12 mouse cellular contexts compared by ENCODE assay signal in genomic region chr7:128206152-128206551, GRCm38 (mm10). TPM values are rescaled to one million over a fixed set of nuclear protein-coding genes. Genes with fewer than 3 reads are reported as not detected.
DNase-seq lines count a peak whose midpoint lies in the region; ATAC-seq and TF ChIP-seq lines count a peak whose summit lies in the region.
"Had no signal": no experiment of that assay in that cellular context is flagged by ENCODE, and none has a peak within 500 bp of the region (broad histone marks: within the 10 kb centered on the region; RNA-seq: fewer than 3 reads in every experiment).

TSS of gene Cox6a2 (minus strand) at chr7:128206387.

- no peak within 1 kb of the TSS for H3K4me2 ChIP-seq in embryonic facial prominence, embryonic 14.5 days (ENCODE audit: low read depth, low read length)
- H3K4me2 ChIP-seq in forebrain, embryonic 11.5 days (ENCODE audit: low read depth, low read length, severe bottlenecking), result no peak within 1 kb of the TSS
- H3K4me2 ChIP-seq: hindbrain, embryonic 13.5 days; midbrain, embryonic 13.5 days; neural tube, embryonic 15.5 days had no signal

- H3K79me2 ChIP-seq in MEL (ENCODE audit: control insufficient read depth, insufficient read depth, low read length, poor library complexity), result no peaks in the 10 kb centered on the region

- intact Hi-C loops in heart, postnatal 25 days (cut with DNase I), result loop anchor here (5.0 kb wide), 1 partner anchor 199 kb away; no protein-coding TSS in a partner anchor

- no peak for TF ChIP-seq POLR2A in MEL (IDR thresholded peaks at IDR 0.05; ENCODE audit: control insufficient read depth in 1 of 2, insufficient read depth in 1 of 2, low read depth in 1 of 2, low read length in 2 of 2, poor library complexity in 1 of 2)

- no peak for ATAC-seq in embryonic facial prominence, embryonic 14.5 days (ENCODE audit: low read depth)
- no peak for ATAC-seq in forebrain, embryonic 11.5 days (replicated peaks; ENCODE audit: low FRiP score)
- ATAC-seq: midbrain, embryonic 13.5 days had no signal

- DNase-seq in embryonic facial prominence, embryonic 14.5 days (ENCODE audit: low spot score), result no peak
- no peak for DNase-seq in embryonic facial prominence, embryonic 10.5 days (ENCODE audit: low spot score)
- peak; percentile 45 for DNase-seq in MEL (ENCODE audit: low read depth, low spot score)
- DNase-seq in heart, adult 11 months, result peak; percentile 98
- DNase-seq in heart, postnatal 25 days (ENCODE audit: low spot score), result peak; percentile 16
- no peak for DNase-seq in cerebellum, adult 11 months
- no peak for DNase-seq in kidney, postnatal 36 days
- no peak for DNase-seq in forebrain, embryonic 11.5 days (ENCODE audit: low spot score)
- DNase-seq: adrenal gland, postnatal 25 days had no signal

- H3K9ac ChIP-seq in embryonic facial prominence, embryonic 14.5 days (ENCODE audit: low read depth, low read length), result no peak within 1 kb of the TSS
- peak within 1 kb of the TSS; percentile 44 for H3K9ac ChIP-seq in MEL (ENCODE audit: control insufficient read depth, low read depth, low read length, poor library complexity, severe bottlenecking)
- H3K9ac ChIP-seq in forebrain, embryonic 11.5 days (ENCODE audit: low read length), result no peak within 1 kb of the TSS
- H3K9ac ChIP-seq: hindbrain, embryonic 13.5 days; midbrain, embryonic 13.5 days; neural tube, embryonic 15.5 days had no signal

- WGBS in embryonic facial prominence, embryonic 14.5 days, result 89% methylated on average over 6 of the region's 6 CpGs
- WGBS in embryonic facial prominence, embryonic 10.5 days, result 83% methylated on average over 6 of the region's 6 CpGs
- WGBS in forebrain, embryonic 11.5 days, result 79% methylated on average over 6 of the region's 6 CpGs

- H3K36me3 ChIP-seq in embryonic facial prominence, embryonic 14.5 days (ENCODE audit: control insufficient read depth, insufficient read depth, low read length), result no peaks in the 10 kb centered on the region
- H3K36me3 ChIP-seq in embryonic facial prominence, embryonic 10.5 days (replicated peaks), result no peaks in the 10 kb centered on the region
- H3K36me3 ChIP-seq in MEL (ENCODE audit: control insufficient read depth in 1 of 2, insufficient read depth in 2 of 2, low read length in 2 of 2), result no peaks in the 10 kb centered on the region
- no peaks in the 10 kb centered on the region for H3K36me3 ChIP-seq in forebrain, embryonic 11.5 days (ENCODE audit: control insufficient read depth, insufficient read depth, low read length)
- H3K36me3 ChIP-seq: hindbrain, embryonic 13.5 days; midbrain, embryonic 13.5 days; neural tube, embryonic 15.5 days had no signal

- H3K9me3 ChIP-seq in embryonic facial prominence, embryonic 14.5 days (ENCODE audit: control insufficient read depth, low read length), result no peaks in the 10 kb centered on the region
- no peaks in the 10 kb centered on the region for H3K9me3 ChIP-seq in embryonic facial prominence, embryonic 10.5 days
- no peaks in the 10 kb centered on the region for H3K9me3 ChIP-seq in MEL (replicated peaks; ENCODE audit: insufficient read depth, low read length)
- no peaks in the 10 kb centered on the region for H3K9me3 ChIP-seq in forebrain, embryonic 11.5 days (ENCODE audit: control insufficient read depth, low read length)
- H3K9me3 ChIP-seq: hindbrain, embryonic 13.5 days; midbrain, embryonic 13.5 days; neural tube, embryonic 15.5 days had no signal

- no peaks in the 10 kb centered on the region for H3K27me3 ChIP-seq in embryonic facial prominence, embryonic 14.5 days (replicated peaks; ENCODE audit: control insufficient read depth, insufficient read depth, low read length)
- no peaks in the 10 kb centered on the region for H3K27me3 ChIP-seq in embryonic facial prominence, embryonic 10.5 days (replicated peaks; ENCODE audit: low read depth, poor library complexity, severe bottlenecking)
- H3K27me3 ChIP-seq in MEL (ENCODE audit: control insufficient read depth in 1 of 2, insufficient read depth in 2 of 2, low read length in 2 of 2), result peaks cover 2 to 6% of the 10 kb centered on the region in 2 experiments; a peak in 3 of 4 replicates
- no peaks in the 10 kb centered on the region for H3K27me3 ChIP-seq in forebrain, embryonic 11.5 days (ENCODE audit: control insufficient read depth, insufficient read depth, low read length)
- H3K27me3 ChIP-seq: hindbrain, embryonic 13.5 days; midbrain, embryonic 13.5 days; neural tube, embryonic 15.5 days had no signal

- no peaks in the 10 kb centered on the region for H3K4me1 ChIP-seq in embryonic facial prominence, embryonic 14.5 days (ENCODE audit: control insufficient read depth, insufficient read depth, low read length)
- no peaks in the 10 kb centered on the region for H3K4me1 ChIP-seq in embryonic facial prominence, embryonic 10.5 days
- H3K4me1 ChIP-seq in MEL (ENCODE audit: control insufficient read depth in 1 of 2, insufficient read depth in 2 of 2, low read length in 2 of 2), result peaks cover 2 to 6% of the 10 kb centered on the region in 2 experiments; a peak in 2 of 4 replicates
- H3K4me1 ChIP-seq in forebrain, embryonic 11.5 days (replicated peaks; ENCODE audit: control insufficient read depth, insufficient read depth, low read length), result no peaks in the 10 kb centered on the region
- H3K4me1 ChIP-seq: hindbrain, embryonic 13.5 days; midbrain, embryonic 13.5 days; neural tube, embryonic 15.5 days had no signal

- peak in 1 of 2 experiments; percentile 34; a peak in 1 of 4 replicates for TF ChIP-seq EP300 in MEL (IDR thresholded peaks at IDR 0.05; ENCODE audit: low read depth in 1 of 2, low read length in 2 of 2)

- TF ChIP-seq RAD21 in MEL (IDR thresholded peaks at IDR 0.05; ENCODE audit: low read depth, low read length), result no peak

- H3K4me3 ChIP-seq in embryonic facial prominence, embryonic 14.5 days (ENCODE audit: low read depth, low read length), result no peak within 1 kb of the TSS
- no peak within 1 kb of the TSS for H3K4me3 ChIP-seq in embryonic facial prominence, embryonic 10.5 days
- H3K4me3 ChIP-seq in MEL (ENCODE audit: control insufficient read depth in 1 of 2, insufficient read depth in 1 of 2, low read depth in 2 of 2, low read length in 2 of 2), result peak within 1 kb of the TSS; percentile 37 to 96; a peak in 3 of 4 replicates
- no peak within 1 kb of the TSS for H3K4me3 ChIP-seq in forebrain, embryonic 11.5 days (ENCODE audit: low read depth, low read length)
- H3K4me3 ChIP-seq: hindbrain, embryonic 13.5 days; midbrain, embryonic 13.5 days; neural tube, embryonic 15.5 days had no signal

- no peak within 1 kb of the TSS for H3K27ac ChIP-seq in embryonic facial prominence, embryonic 14.5 days (replicated peaks; ENCODE audit: low read depth, low read length)
- no peak within 1 kb of the TSS for H3K27ac ChIP-seq in embryonic facial prominence, embryonic 10.5 days (replicated peaks)
- H3K27ac ChIP-seq in MEL (ENCODE audit: control insufficient read depth, low read depth, low read length), result no peak within 1 kb of the TSS; the same call in 1 of the 2 replicates
- H3K27ac ChIP-seq in forebrain, embryonic 11.5 days (ENCODE audit: low read depth, low read length), result no peak within 1 kb of the TSS
- H3K27ac ChIP-seq: hindbrain, embryonic 13.5 days; midbrain, embryonic 13.5 days; neural tube, embryonic 15.5 days had no signal

- TF ChIP-seq CTCF in MEL (IDR thresholded peaks at IDR 0.05 in 2 of 3, conservative IDR thresholded peaks at IDR 0.05 in 1 of 3; ENCODE audit: control insufficient read depth in 1 of 3, insufficient read depth in 1 of 3, low read depth in 2 of 3, low read length in 3 of 3, poor library complexity in 1 of 3, severe bottlenecking in 1 of 3), result no peak

TF ChIP-seq in MEL, 35 proteins besides CTCF, POLR2A, EP300 and RAD21:
- TF ChIP-seq KAT2A (conservative IDR thresholded peaks at IDR 0.05; ENCODE audit: low read depth, low read length) (0 out of 2 replicates have a peak, but pooled peaks have one; percentile 37), MXI1 (IDR thresholded peaks at IDR 0.05; ENCODE audit: low read depth, low read length) (peak; percentile 63; the same call in 1 of the 2 replicates), POLR2AphosphoS2 (IDR thresholded peaks at IDR 0.05; ENCODE audit: low read length) (peak; percentile 50; the same call in 1 of the 2 replicates), ETS1 (IDR thresholded peaks at IDR 0.05; ENCODE audit: low read depth, low read length) (peak; percentile 61; the same call in 1 of the 2 replicates), USF1 (IDR thresholded peaks at IDR 0.05; ENCODE audit: low read depth, low read length) (no peak), MEF2A (IDR thresholded peaks at IDR 0.05; ENCODE audit: extremely low read depth, insufficient replicate concordance, low read depth, low read length, poor library complexity, severe bottlenecking) (peak; percentile 87; the same call in 1 of the 2 replicates)

RNA-seq across cellular contexts. Expression of gene Cox6a2, which starts in this region (rescaled TPM):
- polyA plus RNA-seq in embryonic facial prominence, embryonic 14.5 days (2014; fragmentation: Nextera tagmentation; extraction: Ambion mirVana), result 117 and 168 TPM in 2 replicates
- polyA plus RNA-seq in embryonic facial prominence, embryonic 10.5 days (2016; fragmentation: Nextera tagmentation; extraction: Ambion mirVana), result 0.39 TPM in 1 of 2 replicates, not detected in the other
- total RNA-seq in MEL (2012; rRNA removed), result 2.9 and 3.1 TPM in 2 replicates
- polyA plus RNA-seq in MEL (2012; ENCODE audit: insufficient read depth in 1 of 2, insufficient read length in 2 of 2, low read depth in 1 of 2, low replicate concordance in 2 of 2, missing spikeins in 1 of 2), result 10 to 100 TPM in 1 of 2 experiments, not detected in 1; 18.2 TPM
- 1,000 to 10,000 TPM; 2,394 to 2,415 TPM for total RNA-seq in heart, postnatal 25 days (2021)
- polyA plus RNA-seq in forebrain, embryonic 11.5 days (2014; fragmentation: Nextera tagmentation; extraction: Ambion mirVana), result not detected in 2 replicates
- polyA plus RNA-seq: midbrain, embryonic 13.5 days had no signal

Comparison
In these comparisons a context has a peak if more than half of its experiments do, and no peak if none do; other contexts are left out.
1. RNA of gene Cox6a2 (total RNA-seq): 2,394 to 2,415 TPM in heart, postnatal 25 days; 2.9 to 3.1 TPM in MEL; every median in the first group is over 100 times any median in the second.
2. DNase-seq: peak in MEL (single experiment), heart, adult 11 months (single experiment) and heart, postnatal 25 days (single experiment); none in embryonic facial prominence, embryonic 14.5 days (single experiment), embryonic facial prominence, embryonic 10.5 days (single experiment), cerebellum, adult 11 months (single experiment), kidney, postnatal 36 days (0 of 2) and forebrain, embryonic 11.5 days (single experiment).
3. H3K4me3 ChIP-seq: peak in MEL (2 of 2); none in embryonic facial prominence, embryonic 14.5 days (single experiment), embryonic facial prominence, embryonic 10.5 days (single experiment) and forebrain, embryonic 11.5 days (single experiment).